Mouse (Mus musculus): Measurements from ENCODE around the gene Ccdc88b. TPM values are rescaled to one million over a fixed set of nuclear protein-coding genes. Genes with fewer than 3 reads are reported as not detected.

Gene Ccdc88b
- polyA plus RNA-seq, 1 experiment from 2014 or later: 0.47 TPM

- H3K4me1 ChIP-seq (replicated peaks): peaks cover 13% of the 10 kb centered on the region
- H3K9ac ChIP-seq: no peak overlapping the region
- H3K27me3 ChIP-seq (replicated peaks): peaks cover 28% of the 10 kb centered on the region
- H3K27ac ChIP-seq (ENCODE audit: poor library complexity, severe bottlenecking): no peak overlapping the region
- no peak overlapping the region for H3K4me2 ChIP-seq
- H3K4me3 ChIP-seq: no peak overlapping the region
- 58% methylated on average over 3 of the region's 3 CpGs for WGBS
- ATAC-seq (ENCODE audit: insufficient number of reproducible peaks, low FRiP score): no peak
- H3K36me3 ChIP-seq: no peaks in the 10 kb centered on the region
- no peaks in the 10 kb centered on the region for H3K9me3 ChIP-seq (replicated peaks)
These were observed 1.0 kb downstream of the Ccdc88b start for GRCm38 (mm10) chr19:6857003-6857360.

- Histone ChIP-seq H3K27ac (ENCODE audit: poor library complexity, severe bottlenecking) (no peak overlapping the region), H3K9ac (no peak overlapping the region), H3K4me3 (no peak overlapping the region), H3K4me1 (replicated peaks) (peaks cover 13% of the 10 kb centered on the region), H3K4me2 (no peak overlapping the region), H3K27me3 (replicated peaks) (peaks cover 28% of the 10 kb centered on the region), H3K36me3 (no peaks in the 10 kb centered on the region), H3K9me3 (replicated peaks) (no peaks in the 10 kb centered on the region)
- ATAC-seq (ENCODE audit: insufficient number of reproducible peaks, low FRiP score): no peak
- 46% methylated on average over 12 of the region's 12 CpGs for WGBS
These were observed 1.6 kb downstream of the Ccdc88b start for GRCm38 (mm10) chr19:6856281-6857002.

GRCm38 (mm10) chr19:6855225-6856031, 2.6 kb downstream of the Ccdc88b start:
- H3K4me2 ChIP-seq: peak overlapping the region; percentile 69
- ATAC-seq (ENCODE audit: insufficient number of reproducible peaks, low FRiP score): peak; percentile 76
- H3K36me3 ChIP-seq: no peaks in the 10 kb centered on the region
- WGBS: 8% methylated on average over 38 of the region's 38 CpGs
- peak overlapping the region; percentile 38 for H3K4me3 ChIP-seq
- no peaks in the 10 kb centered on the region for H3K9me3 ChIP-seq (replicated peaks)
- H3K9ac ChIP-seq: peak overlapping the region; percentile 67
- no peak overlapping the region for H3K27ac ChIP-seq (ENCODE audit: poor library complexity, severe bottlenecking)
- peaks cover 35% of the 10 kb centered on the region for H3K27me3 ChIP-seq (replicated peaks)
- H3K4me1 ChIP-seq (replicated peaks): peaks cover 13% of the 10 kb centered on the region

GRCm38 (mm10) chr19:6854658-6855057, 3.4 kb downstream of the Ccdc88b start:
- Histone ChIP-seq H3K27me3 (replicated peaks) (peaks cover 43% of the 10 kb centered on the region), H3K27ac (ENCODE audit: poor library complexity, severe bottlenecking) (no peak overlapping the region), H3K4me2 (peak overlapping the region; percentile 69), H3K36me3 (no peaks in the 10 kb centered on the region), H3K9me3 (replicated peaks) (no peaks in the 10 kb centered on the region), H3K4me3 (peak overlapping the region; percentile 38; the same call in 1 of the 2 replicates), H3K9ac (no peak overlapping the region), H3K4me1 (replicated peaks) (peaks cover 13% of the 10 kb centered on the region)
- WGBS: 79% methylated on average over 12 of the region's 12 CpGs
- ATAC-seq (ENCODE audit: insufficient number of reproducible peaks, low FRiP score): no peak

- no peak overlapping the region for H3K4me2 ChIP-seq
- WGBS: 63% methylated on average over 8 of the region's 8 CpGs
- ATAC-seq (ENCODE audit: insufficient number of reproducible peaks, low FRiP score): no peak
- peaks cover 13% of the 10 kb centered on the region for H3K4me1 ChIP-seq (replicated peaks)
- H3K36me3 ChIP-seq: no peaks in the 10 kb centered on the region
- H3K9me3 ChIP-seq (replicated peaks): no peaks in the 10 kb centered on the region
- H3K4me3 ChIP-seq: no peak overlapping the region
- H3K27ac ChIP-seq (ENCODE audit: poor library complexity, severe bottlenecking): no peak overlapping the region
- peaks cover 50% of the 10 kb centered on the region for H3K27me3 ChIP-seq (replicated peaks)
- no peak overlapping the region for H3K9ac ChIP-seq
These were observed 4.1 kb downstream of the Ccdc88b start for GRCm38 (mm10) chr19:6853903-6854302.

GRCm38 (mm10) chr19:6852393-6853305, 5.4 kb downstream of the Ccdc88b start:
- H3K9ac ChIP-seq: no peak overlapping the region
- no peak overlapping the region for H3K4me3 ChIP-seq
- ATAC-seq (ENCODE audit: insufficient number of reproducible peaks, low FRiP score): no peak
- H3K27ac ChIP-seq (ENCODE audit: poor library complexity, severe bottlenecking): no peak overlapping the region
- peaks cover 22% of the 10 kb centered on the region for H3K4me1 ChIP-seq (replicated peaks)
- H3K27me3 ChIP-seq (replicated peaks): peaks cover 63% of the 10 kb centered on the region
- 74% methylated on average over 21 of the region's 21 CpGs for WGBS
- no peaks in the 10 kb centered on the region for H3K36me3 ChIP-seq
- H3K9me3 ChIP-seq (replicated peaks): no peaks in the 10 kb centered on the region
- no peak overlapping the region for H3K4me2 ChIP-seq

DNA sequence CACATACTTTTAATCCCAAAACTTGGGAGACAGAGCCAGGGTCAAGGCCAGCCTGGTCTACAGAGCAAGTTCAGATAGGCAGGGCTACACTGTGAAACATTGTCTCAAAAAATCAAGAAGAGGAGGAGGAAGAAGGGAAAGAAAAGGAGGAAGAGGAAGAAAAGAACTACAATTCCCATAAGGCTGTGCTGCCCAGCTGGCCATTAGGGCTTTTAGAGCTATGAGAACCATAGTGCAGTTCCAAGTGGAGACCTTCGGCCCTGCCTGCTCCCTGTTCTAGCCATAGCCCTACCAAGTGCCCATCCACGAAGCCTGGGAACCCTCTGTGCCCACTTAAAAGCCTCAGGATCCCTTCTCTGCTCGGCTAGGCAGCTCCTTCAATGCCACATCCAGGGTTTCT, 6.5 kb downstream of the Ccdc88b start:
- 66% methylated on average over 3 of the region's 3 CpGs for WGBS
- Histone ChIP-seq H3K4me1 (replicated peaks) (peaks cover 22% of the 10 kb centered on the region), H3K27me3 (replicated peaks) (peaks cover 74% of the 10 kb centered on the region), H3K9ac (no peak overlapping the region), H3K4me3 (no peak overlapping the region), H3K4me2 (no peak overlapping the region), H3K9me3 (replicated peaks) (no peaks in the 10 kb centered on the region), H3K27ac (ENCODE audit: poor library complexity, severe bottlenecking) (no peak overlapping the region), H3K36me3 (no peaks in the 10 kb centered on the region)
- ATAC-seq (ENCODE audit: insufficient number of reproducible peaks, low FRiP score): no peak

GRCm38 (mm10) chr19:6849506-6850068, 8.4 kb downstream of the Ccdc88b start:
- Histone ChIP-seq H3K27me3 (replicated peaks) (peaks cover 79% of the 10 kb centered on the region), H3K4me2 (no peak overlapping the region), H3K4me1 (replicated peaks) (peaks cover 9% of the 10 kb centered on the region), H3K4me3 (no peak overlapping the region), H3K27ac (ENCODE audit: poor library complexity, severe bottlenecking) (no peak overlapping the region), H3K9ac (no peak overlapping the region), H3K36me3 (no peaks in the 10 kb centered on the region), H3K9me3 (replicated peaks) (no peaks in the 10 kb centered on the region)
- no peak for ATAC-seq (ENCODE audit: insufficient number of reproducible peaks, low FRiP score)
- 65% methylated on average over 23 of the region's 23 CpGs for WGBS

DNA sequence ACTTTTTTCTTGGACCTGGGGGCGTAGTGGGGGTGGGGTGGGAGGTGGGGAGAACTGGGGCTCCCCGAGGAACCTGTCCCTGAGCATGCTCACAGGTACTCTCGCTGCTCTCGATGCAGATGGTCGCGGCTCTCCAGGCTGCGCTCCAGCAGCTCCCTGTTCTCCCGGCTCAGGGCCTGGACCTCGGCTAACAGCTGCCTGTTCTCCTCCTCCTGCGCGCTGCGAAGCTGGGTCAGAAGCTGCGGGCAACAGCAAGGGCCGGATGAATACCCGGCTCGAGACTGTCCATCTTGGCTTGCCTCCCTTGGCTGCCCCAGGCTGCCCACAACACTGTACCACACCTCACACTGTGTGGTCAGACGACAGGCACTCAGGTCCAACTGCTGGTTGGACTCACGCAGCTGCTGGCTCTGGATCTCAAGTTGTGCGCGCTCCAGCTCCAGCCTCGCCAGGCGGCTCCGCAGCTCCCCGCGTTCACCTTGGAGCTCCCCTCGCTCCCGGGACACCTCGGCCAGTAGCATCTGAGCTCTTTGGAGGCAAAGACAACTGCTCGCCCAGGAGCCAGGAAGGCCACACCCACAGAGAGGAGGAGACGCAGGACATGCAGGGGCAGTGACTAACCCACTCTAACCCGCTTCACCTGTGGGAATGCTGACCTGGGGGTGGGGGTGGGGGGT, 10.0 kb downstream of the Ccdc88b start:
- no peaks in the 10 kb centered on the region for H3K36me3 ChIP-seq

GRCm38 (mm10) chr19:6846050-6846449, 12.0 kb downstream of the Ccdc88b start:
- WGBS: 70% methylated on average over 4 of the region's 4 CpGs
- Histone ChIP-seq H3K27ac (ENCODE audit: poor library complexity, severe bottlenecking) (no peak overlapping the region), H3K9ac (no peak overlapping the region)

More for the DNA sequence above, 10.0 kb downstream of the Ccdc88b start:
- Histone ChIP-seq H3K4me2 (peak overlapping the region; percentile 56), H3K9me3 (replicated peaks) (no peaks in the 10 kb centered on the region), H3K27me3 (replicated peaks) (peaks cover 76% of the 10 kb centered on the region), H3K4me1 (replicated peaks) (peaks cover 9% of the 10 kb centered on the region), H3K4me3 (peak overlapping the region; percentile 21), H3K27ac (ENCODE audit: poor library complexity, severe bottlenecking) (no peak overlapping the region), H3K9ac (peak overlapping the region; percentile 42; the same call in 1 of the 2 replicates)
- no peak for ATAC-seq (ENCODE audit: insufficient number of reproducible peaks, low FRiP score)
- 8% methylated on average over 31 of the region's 31 CpGs for WGBS

More at GRCm38 (mm10) chr19:6846050-6846449, 12.0 kb downstream of the Ccdc88b start:
- Histone ChIP-seq H3K4me1 (replicated peaks) (peaks cover 12% of the 10 kb centered on the region), H3K36me3 (no peaks in the 10 kb centered on the region), H3K9me3 (replicated peaks) (no peaks in the 10 kb centered on the region), H3K4me2 (no peak overlapping the region), H3K4me3 (no peak overlapping the region), H3K27me3 (replicated peaks) (peaks cover 85% of the 10 kb centered on the region)
- no peak for ATAC-seq (ENCODE audit: insufficient number of reproducible peaks, low FRiP score)

Data from heart, embryonic 12.5 days (tissue).